Mouse (Mus musculus) hindbrain, embryonic 13.5 days (tissue): ENCODE measurements around the gene 2410131K14Rik. TPM values are rescaled to one million over a fixed set of nuclear protein-coding genes. Genes with fewer than 3 reads are reported as not detected.

Experiments
- ATAC-seq: fragments of 200-750 bp; cut with Nextera tagmentation; 2 replicates; pipeline ENCODE4 v1.8.0; 2017; ENCODE audit warnings: moderate TSS enrichment; ENCODE audit not compliant: low FRiP score
- H3K27ac ChIP-seq: fragments of 300-500 bp; sonication (generic); 2 replicates; pipeline ENCODE4 v1.5.1; 2015; ENCODE audit warnings: inconsistent platforms, mild to moderate bottlenecking, moderate library complexity
- H3K27me3 ChIP-seq: fragments of 300-500 bp; sonication (generic); 2 replicates; pipeline ENCODE4 v1.6.1; 2015; ENCODE audit warnings: mild to moderate bottlenecking, inconsistent platforms
- H3K36me3 ChIP-seq: fragments of 300-500 bp; sonication (generic); 2 replicates; pipeline ENCODE4 v1.6.1; 2015; ENCODE audit warnings: mild to moderate bottlenecking, inconsistent platforms
- H3K4me1 ChIP-seq: fragments of 300-500 bp; sonication (generic); replicated peaks from 2 replicates; pipeline ENCODE4 v1.6.1; 2015; ENCODE audit warnings: inconsistent platforms
- H3K4me2 ChIP-seq: fragments of 300-500 bp; sonication (generic); 2 replicates; pipeline ENCODE4 v1.6.1; 2015; ENCODE audit warnings: inconsistent platforms, mild to moderate bottlenecking, moderate library complexity
- H3K4me3 ChIP-seq: fragments of 300-500 bp; sonication (generic); 2 replicates; pipeline ENCODE4 v1.5.1; 2015; ENCODE audit warnings: mild to moderate bottlenecking, inconsistent platforms
- H3K9ac ChIP-seq: fragments of 300-500 bp; sonication (generic); 2 replicates; pipeline ENCODE4 v1.6.1; 2015; ENCODE audit warnings: mild to moderate bottlenecking, inconsistent platforms
- H3K9me3 ChIP-seq: fragments of 300-500 bp; sonication (generic); 2 replicates; pipeline ENCODE4 v1.6.1; 2016; ENCODE audit warnings: inconsistent platforms
- WGBS: fragments of 180-500 bp; shearing (Covaris S2); methylation state at CpG from one replicate; pipeline ENCODE4 v1.1.7; 2015; 5-methylcytosine and 5-hydroxymethylcytosine counted together
- polyA plus RNA-seq: library from polyadenylated mRNA; unstranded; fragments of >200 nt; fragmentation: Nextera tagmentation; extraction: Ambion mirVana; gene quantifications from 2 replicates; pipeline ENCODE4 v1.2.1, GENCODE M21; 2015

2410131K14Rik gene
- polyA plus RNA-seq, 1 experiment from 2014 or later = 14.5 TPM

DNA sequence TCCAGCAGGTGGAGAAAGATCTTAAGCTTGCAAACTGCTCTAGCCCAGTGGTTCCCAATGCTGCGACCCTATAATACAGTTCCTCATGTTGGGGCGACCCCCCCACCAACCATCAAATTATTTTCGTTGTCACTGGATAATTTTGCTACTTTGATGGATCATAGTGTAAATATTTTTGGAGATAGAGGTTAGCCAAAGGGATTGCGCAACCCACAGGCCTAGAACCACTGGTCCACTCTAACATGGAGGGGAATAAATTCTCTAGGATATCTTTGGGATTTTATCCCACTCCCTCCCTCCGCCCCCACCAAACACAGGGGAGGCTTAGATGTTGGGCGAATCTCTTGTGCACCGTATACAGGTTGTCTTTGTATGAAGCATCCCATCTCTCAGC, 49.8 kb downstream of the 2410131K14Rik start:
- H3K4me3 ChIP-seq = no peak overlapping the region
- peaks cover 26% of the 10 kb centered on the region for H3K4me1 ChIP-seq
- WGBS = 83% methylated on average over 7 of the region's 7 CpGs
- no peak overlapping the region for H3K4me2 ChIP-seq
- H3K9me3 ChIP-seq = no peaks in the 10 kb centered on the region
- H3K27ac ChIP-seq = peak overlapping the region; percentile 65
- no peaks in the 10 kb centered on the region for H3K27me3 ChIP-seq
- H3K36me3 ChIP-seq = no peaks in the 10 kb centered on the region
- H3K9ac ChIP-seq = no peak overlapping the region
- ATAC-seq = no peak

DNA sequence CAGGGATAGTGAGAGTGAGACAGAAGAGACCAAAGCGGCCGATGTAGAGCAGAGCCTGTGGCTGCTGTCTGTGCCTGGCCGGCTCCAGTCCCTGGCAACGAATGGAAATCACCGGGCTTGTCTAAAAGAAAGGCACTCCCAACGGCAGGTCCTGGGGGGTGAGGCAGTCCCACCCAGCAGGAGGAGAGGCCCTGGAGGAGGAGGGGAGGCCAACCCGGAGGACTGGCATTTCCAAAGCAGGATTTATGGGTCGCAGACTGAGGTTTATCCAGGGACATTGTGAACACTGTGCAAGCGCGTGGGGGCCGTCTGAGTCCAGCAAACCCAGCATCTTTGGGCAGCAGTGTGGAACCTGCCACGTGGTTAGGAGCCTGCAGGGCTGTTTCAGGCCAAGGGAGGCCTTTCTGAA, 52.3 kb downstream of the 2410131K14Rik start:
- 0 out of 2 replicates have a peak overlapping the region, but pooled peaks have one; percentile 44 for H3K27ac ChIP-seq
- no peaks in the 10 kb centered on the region for H3K27me3 ChIP-seq
- no peak overlapping the region for H3K4me2 ChIP-seq
- no peaks in the 10 kb centered on the region for H3K36me3 ChIP-seq
- H3K4me3 ChIP-seq = no peak overlapping the region
- 21% methylated on average over 12 of the region's 12 CpGs for WGBS
- H3K9me3 ChIP-seq = no peaks in the 10 kb centered on the region
- no peak overlapping the region for H3K9ac ChIP-seq
- no peak for ATAC-seq
- peaks cover 26% of the 10 kb centered on the region for H3K4me1 ChIP-seq

DNA sequence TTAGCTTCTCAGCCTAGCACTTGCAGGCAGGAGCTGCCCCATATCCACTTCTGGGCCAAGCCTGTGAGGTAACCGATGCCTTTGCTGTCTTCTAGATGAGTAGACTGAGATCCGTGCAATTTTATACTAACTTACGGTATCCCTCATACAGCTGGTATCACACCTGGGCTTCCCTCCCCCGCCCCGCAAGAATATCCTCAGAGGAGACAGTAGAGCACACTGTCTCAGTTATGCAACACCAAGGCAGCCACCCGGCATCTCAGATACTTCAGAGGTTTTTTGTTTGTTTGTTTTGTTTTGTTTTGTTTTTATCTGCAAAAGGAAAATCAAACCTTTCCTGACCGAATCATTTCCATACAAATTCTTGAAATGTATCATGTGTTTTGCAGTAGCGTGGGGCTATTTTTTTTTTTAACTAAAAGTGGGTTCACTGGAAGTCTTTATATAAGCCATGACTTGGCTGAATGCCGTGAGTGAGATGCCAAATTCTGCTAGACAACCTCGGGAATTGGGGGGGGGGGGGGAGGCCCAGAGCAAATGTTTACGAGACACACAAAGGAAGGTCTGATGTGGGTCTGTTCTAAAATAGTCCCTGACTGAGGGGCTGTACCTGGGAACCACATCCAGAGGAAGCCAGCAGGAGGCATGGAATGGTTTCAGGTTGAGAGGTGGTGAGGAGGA, 54.8 kb downstream of the 2410131K14Rik start:
- H3K9me3 ChIP-seq = no peaks in the 10 kb centered on the region
- H3K4me2 ChIP-seq = no peak overlapping the region
- ATAC-seq = no peak
- H3K9ac ChIP-seq = no peak overlapping the region
- 79% methylated on average over 11 of the region's 11 CpGs for WGBS
- H3K27me3 ChIP-seq = no peaks in the 10 kb centered on the region
- H3K36me3 ChIP-seq = no peaks in the 10 kb centered on the region
- H3K4me3 ChIP-seq = no peak overlapping the region
- H3K27ac ChIP-seq = no peak overlapping the region
- H3K4me1 ChIP-seq = peaks cover 18% of the 10 kb centered on the region

DNA sequence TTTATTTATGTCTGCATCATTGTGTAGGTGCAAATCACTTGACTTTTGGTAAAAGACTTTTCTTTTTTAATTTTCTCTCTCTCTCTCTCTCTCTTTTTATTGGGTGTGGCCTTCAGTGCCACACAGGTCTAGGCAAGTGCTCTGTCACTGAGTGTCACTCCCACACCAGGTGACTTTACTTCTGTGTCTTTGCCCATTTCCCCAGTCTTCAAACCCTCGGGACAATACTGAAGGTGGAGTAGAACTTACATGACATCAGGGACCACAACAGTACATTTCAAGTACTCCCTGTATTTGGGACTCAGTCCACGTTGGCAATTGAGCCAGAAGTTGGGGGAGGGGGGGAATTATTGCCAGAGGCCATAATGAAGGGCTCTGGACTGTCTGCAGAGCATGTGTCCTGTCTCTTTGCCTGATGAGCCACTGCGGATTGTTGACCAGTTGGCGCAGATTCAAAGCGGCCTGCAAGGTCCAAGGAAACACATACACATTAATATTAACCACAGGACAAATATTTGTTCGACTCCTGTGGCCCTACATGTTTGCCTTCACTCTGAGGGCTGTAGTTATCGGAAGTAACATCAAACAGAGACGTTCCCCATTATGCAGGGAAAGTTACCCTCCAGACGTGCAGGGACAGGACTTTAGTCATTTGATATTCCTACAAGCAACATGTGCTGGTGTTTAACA, 57.6 kb downstream of the 2410131K14Rik start:
- H3K27ac ChIP-seq = no peak overlapping the region
- WGBS = 79% methylated on average over 9 of the region's 9 CpGs
- peaks cover 8% of the 10 kb centered on the region for H3K4me1 ChIP-seq
- no peak overlapping the region for H3K9ac ChIP-seq
- no peak overlapping the region for H3K4me3 ChIP-seq
- no peaks in the 10 kb centered on the region for H3K27me3 ChIP-seq
- no peak overlapping the region for H3K4me2 ChIP-seq
- H3K9me3 ChIP-seq = no peaks in the 10 kb centered on the region
- ATAC-seq = no peak
- H3K36me3 ChIP-seq = no peaks in the 10 kb centered on the region

DNA sequence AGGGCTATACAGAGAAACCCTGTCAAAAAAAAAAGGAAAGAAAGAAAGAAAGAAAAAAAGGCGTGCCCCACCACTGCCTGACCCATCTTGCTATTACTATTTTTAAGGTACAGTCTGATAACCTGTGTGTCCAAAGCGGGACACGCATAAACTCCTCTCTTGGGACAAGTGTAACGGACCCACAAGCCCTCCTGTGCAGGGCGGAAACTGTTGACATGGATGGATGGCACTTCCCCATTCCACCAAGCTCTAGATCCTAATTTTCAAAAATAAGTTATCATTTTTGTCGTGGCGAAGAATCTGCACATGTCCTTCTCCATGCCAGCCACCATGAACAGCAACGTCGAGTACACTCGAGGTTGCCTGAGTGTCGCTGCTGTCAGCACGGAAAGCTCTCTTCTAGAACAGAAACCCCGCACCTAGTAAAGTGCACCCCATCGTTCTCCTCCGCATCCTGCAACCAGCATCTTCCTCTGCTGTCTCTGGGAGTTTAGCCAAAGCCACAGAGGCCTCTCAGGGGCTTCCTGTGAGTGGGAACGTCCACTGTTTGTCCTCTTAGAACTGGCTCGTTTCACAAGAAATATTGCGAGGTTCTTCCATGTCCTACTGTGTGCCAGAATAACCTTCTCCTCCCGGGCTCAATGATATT, 60.1 kb downstream of the 2410131K14Rik start:
- Histone ChIP-seq H3K36me3 (no peaks in the 10 kb centered on the region), H3K9ac (no peak overlapping the region), H3K27me3 (no peaks in the 10 kb centered on the region), H3K4me2 (no peak overlapping the region), H3K4me3 (no peak overlapping the region), H3K4me1 (no peaks in the 10 kb centered on the region), H3K27ac (no peak overlapping the region), H3K9me3 (no peaks in the 10 kb centered on the region)
- WGBS = 90% methylated on average over 19 of the region's 19 CpGs
- ATAC-seq = no peak

DNA sequence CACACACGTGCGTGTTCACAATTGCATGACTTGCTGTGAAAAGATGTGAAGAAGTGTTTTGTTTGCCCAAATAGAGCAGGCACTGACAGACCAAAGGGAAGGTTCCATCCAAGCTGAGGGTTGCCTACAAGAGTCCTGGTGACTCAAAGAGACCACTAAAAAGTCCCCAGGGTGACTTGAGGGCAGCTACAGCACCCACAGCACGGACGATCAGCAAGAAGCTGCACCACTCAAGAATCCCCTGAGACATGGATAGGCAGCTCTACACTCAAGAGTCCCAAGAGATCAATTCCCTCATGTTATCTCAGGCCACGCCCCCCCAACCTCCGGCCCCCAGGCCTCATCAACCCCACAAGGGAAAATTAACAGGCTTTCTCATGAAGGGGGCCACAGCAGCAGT, 65.4 kb downstream of the 2410131K14Rik start:
- H3K9me3 ChIP-seq = no peaks in the 10 kb centered on the region
- H3K4me3 ChIP-seq = no peak overlapping the region
- H3K4me2 ChIP-seq = no peak overlapping the region
- no peaks in the 10 kb centered on the region for H3K27me3 ChIP-seq
- ATAC-seq = no peak
- H3K9ac ChIP-seq = no peak overlapping the region
- H3K4me1 ChIP-seq = no peaks in the 10 kb centered on the region
- no peak overlapping the region for H3K27ac ChIP-seq
- H3K36me3 ChIP-seq = no peaks in the 10 kb centered on the region
- 91% methylated on average over 6 of the region's 6 CpGs for WGBS

DNA sequence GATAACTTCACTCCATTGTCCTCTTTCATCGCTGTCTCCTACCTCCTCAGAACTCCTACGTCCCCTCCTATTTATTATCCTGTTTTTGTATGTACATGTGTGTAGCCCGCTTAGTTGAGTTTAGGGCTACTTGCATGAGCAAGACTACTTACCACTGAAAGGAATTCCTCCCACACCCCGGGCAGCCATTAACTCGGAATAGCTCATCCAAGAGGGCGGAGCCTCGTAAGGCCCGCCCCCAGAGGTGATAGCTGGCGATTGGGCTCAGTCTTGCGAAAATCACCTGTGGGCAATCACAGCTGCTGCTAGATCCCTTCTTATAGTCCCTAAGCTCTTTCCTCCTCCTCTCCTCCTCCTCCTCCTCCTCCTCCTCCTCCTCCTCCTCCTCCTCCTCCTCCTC, 66.2 kb downstream of the 2410131K14Rik start:
- no peak overlapping the region for H3K9ac ChIP-seq
- H3K4me1 ChIP-seq = no peaks in the 10 kb centered on the region
- 61% methylated on average over 10 of the region's 10 CpGs for WGBS
- H3K27me3 ChIP-seq = no peaks in the 10 kb centered on the region
- no peak overlapping the region for H3K27ac ChIP-seq
- no peaks in the 10 kb centered on the region for H3K9me3 ChIP-seq
- no peak overlapping the region for H3K4me2 ChIP-seq
- no peak for ATAC-seq
- no peak overlapping the region for H3K4me3 ChIP-seq
- no peaks in the 10 kb centered on the region for H3K36me3 ChIP-seq

DNA sequence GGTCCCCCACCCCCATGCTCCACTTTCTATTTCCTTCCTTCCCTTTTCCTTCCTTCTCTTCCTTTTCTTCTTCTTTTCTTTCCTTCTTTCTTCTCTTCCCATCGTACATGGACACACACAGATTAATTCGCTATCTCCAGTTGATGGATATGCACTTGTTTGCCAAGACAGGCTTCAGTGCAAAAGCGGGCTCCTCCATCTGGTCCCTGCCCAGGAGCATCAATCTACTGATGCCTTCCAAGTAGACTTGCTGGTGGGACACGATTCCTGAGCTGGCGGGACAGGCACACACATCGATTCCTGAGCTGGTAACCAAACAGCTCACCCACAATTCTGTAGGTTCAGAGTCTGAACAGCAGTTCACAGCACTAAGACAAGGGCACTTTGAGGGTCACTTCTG, 68.7 kb downstream of the 2410131K14Rik start:
- Histone ChIP-seq H3K9me3 (no peaks in the 10 kb centered on the region), H3K4me3 (no peak overlapping the region), H3K4me1 (peaks cover 1% of the 10 kb centered on the region), H3K36me3 (no peaks in the 10 kb centered on the region), H3K9ac (no peak overlapping the region), H3K4me2 (no peak overlapping the region), H3K27me3 (peaks cover 4% of the 10 kb centered on the region; the same call in 1 of the 2 replicates), H3K27ac (no peak overlapping the region)
- 90% methylated on average over 6 of the region's 6 CpGs for WGBS
- ATAC-seq = no peak

Other genes starting within 250 kb of the 2410131K14Rik start
- gene Tesc, start 217.5 kb upstream of the 2410131K14Rik start, polyA plus RNA-seq = 1.6 and 2.0 TPM in 2 replicates
- gene Fbxw8, start 89.8 kb upstream of the 2410131K14Rik start, polyA plus RNA-seq = 22.8 and 23.7 TPM in 2 replicates
- gene Hrk, start 80.6 kb upstream of the 2410131K14Rik start, polyA plus RNA-seq = 2.3 and 2.6 TPM in 2 replicates
- 9.8 and 12.2 TPM in 2 replicates for gene Rnft2, start 111 bp upstream of the 2410131K14Rik start, polyA plus RNA-seq